Mouse (Mus musculus): ENCODE data around the gene Eif5.

DNA sequence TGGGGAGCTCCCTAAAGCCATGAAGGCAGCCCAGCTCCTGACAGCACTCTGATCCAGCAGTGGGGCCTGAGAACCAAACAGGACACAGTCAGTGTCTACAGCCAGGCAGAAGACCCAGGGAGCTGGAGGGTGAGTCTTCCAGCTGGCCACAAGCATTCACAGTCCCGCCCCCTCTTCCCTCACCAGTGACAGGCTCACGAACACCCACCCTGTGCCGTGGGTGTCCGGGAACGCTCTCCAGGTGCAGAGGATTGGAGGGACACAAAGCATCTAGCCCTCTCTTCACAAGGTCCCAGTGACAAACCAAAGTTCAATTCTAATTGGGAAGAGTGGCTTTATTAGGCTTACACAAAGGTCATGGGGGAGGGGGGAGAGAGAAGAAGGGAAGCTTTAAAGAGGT, 18.0 kb upstream of the Eif5 start:
- no peak for TF ChIP-seq USF2 (IDR thresholded peaks at IDR 0.05; ENCODE audit: borderline replicate concordance in 1 of 2, insufficient read depth in 1 of 2, low read depth in 1 of 2, low read length in 2 of 2)
- TF ChIP-seq CTCF (IDR thresholded peaks at IDR 0.05 in 2 of 3, conservative IDR thresholded peaks at IDR 0.05 in 1 of 3; ENCODE audit: control insufficient read depth in 1 of 3, insufficient read depth in 1 of 3, low read depth in 2 of 3, low read length in 3 of 3, poor library complexity in 1 of 3, severe bottlenecking in 1 of 3): no peak
